Mouse (Mus musculus) liver, embryonic 16.5 days (tissue): ENCODE measurements at regions not wholly inside any gene's neighbourhood (a gene's known extent, or its start where the extent isn't known, plus 50 kb on each side); places are given as distances from the start of the nearest gene placed in this dataset.

Experiments used
- ATAC-seq: fragments of 200-750 bp; cut with Nextera tagmentation; 2 replicates; pipeline ENCODE4 v1.8.0; 2017; ENCODE audit warnings: low read depth, mild to moderate bottlenecking, moderate number of reproducible peaks, moderate library complexity
- H3K27ac ChIP-seq: fragments of 300-500 bp; sonication (generic); 2 replicates; pipeline ENCODE4 v1.5.1; 2014; ENCODE audit warnings: mild to moderate bottlenecking, low read length
- H3K27me3 ChIP-seq: fragments of 300-500 bp; sonication (generic); 2 replicates; pipeline ENCODE4 v1.6.1; 2014; ENCODE audit warnings: low read depth, low read length, mixed read lengths; ENCODE audit not compliant: control insufficient read depth, insufficient read depth
- H3K36me3 ChIP-seq: fragments of 300-500 bp; sonication (generic); 2 replicates; pipeline ENCODE4 v1.6.1; 2014; ENCODE audit warnings: mild to moderate bottlenecking; ENCODE audit not compliant: control insufficient read depth, insufficient read depth
- H3K4me1 ChIP-seq: fragments of 300-500 bp; sonication (generic); 2 replicates; pipeline ENCODE4 v1.6.1; 2014; ENCODE audit warnings: low read depth, low read length, mixed read lengths; ENCODE audit not compliant: control insufficient read depth
- H3K4me2 ChIP-seq: fragments of 300-500 bp; sonication (generic); 2 replicates; pipeline ENCODE4 v1.6.1; 2014; ENCODE audit warnings: low read depth, low read length, mixed read lengths
- H3K4me3 ChIP-seq: fragments of 300-500 bp; sonication (generic); 2 replicates; pipeline ENCODE4 v1.5.1; 2014; ENCODE audit warnings: low read depth, mild to moderate bottlenecking, low read length
- H3K9ac ChIP-seq: fragments of 300-500 bp; sonication (generic); 2 replicates; pipeline ENCODE4 v1.6.1; 2014; ENCODE audit warnings: low read depth, low read length
- H3K9me3 ChIP-seq: fragments of 300-500 bp; sonication (generic); replicated peaks from 2 replicates; pipeline ENCODE4 v1.6.1; 2016; ENCODE audit warnings: low read length; ENCODE audit not compliant: control insufficient read depth
- WGBS: fragments of 180-500 bp; shearing (Covaris S2); extraction: QIAGEN DNeasy Blood & Tissue Kit; methylation state at CpG from one replicate; pipeline ENCODE4 v1.1.7; 2014; ENCODE audit not compliant: insufficient replicate concordance; 5-methylcytosine and 5-hydroxymethylcytosine counted together

- H3K27ac ChIP-seq = no peak overlapping the region
- no peak overlapping the region for H3K9ac ChIP-seq
- H3K4me2 ChIP-seq = no peak overlapping the region
- H3K27me3 ChIP-seq = no peaks in the 10 kb centered on the region
- H3K36me3 ChIP-seq = no peaks in the 10 kb centered on the region
- WGBS = 66% methylated on average over 10 of the region's 10 CpGs
- no peak overlapping the region for H3K4me3 ChIP-seq
- ATAC-seq = no peak
- H3K4me1 ChIP-seq = no peaks in the 10 kb centered on the region
- no peaks in the 10 kb centered on the region for H3K9me3 ChIP-seq
These were observed 485.7 kb downstream of the Fat4 start for GRCm38 (mm10) chr3:39372426-39372950.

DNA sequence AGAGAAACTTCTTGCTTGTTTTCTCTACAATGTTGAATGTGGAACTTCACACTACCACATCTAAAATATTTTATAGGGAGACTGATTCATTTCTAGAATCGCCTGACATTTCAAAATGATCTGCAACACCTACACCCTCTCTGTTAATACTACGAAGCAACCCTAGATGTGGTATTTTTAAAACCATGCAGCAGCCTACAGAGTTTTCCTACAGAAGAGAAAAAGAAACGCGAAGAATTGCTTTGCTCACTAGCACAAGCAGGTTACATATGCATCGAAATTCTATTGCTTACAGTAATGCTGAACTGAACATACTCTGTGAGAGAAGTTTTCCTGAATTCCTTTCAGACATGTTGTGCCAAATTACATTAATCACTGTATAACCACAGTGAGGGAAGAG, 488.7 kb downstream of the Fat4 start:
- Histone ChIP-seq H3K4me1 (no peaks in the 10 kb centered on the region), H3K27ac (no peak overlapping the region), H3K4me3 (no peak overlapping the region), H3K27me3 (no peaks in the 10 kb centered on the region), H3K36me3 (no peaks in the 10 kb centered on the region), H3K9ac (no peak overlapping the region), H3K9me3 (no peaks in the 10 kb centered on the region), H3K4me2 (no peak overlapping the region)
- no peak for ATAC-seq
- 65% methylated on average over 5 of the region's 5 CpGs for WGBS

- ATAC-seq = no peak; the same call in 1 of the 2 replicates
- WGBS = 54% methylated on average over 1 of the region's 1 CpGs
These were observed 501.8 kb downstream of the Fat4 start for GRCm38 (mm10) chr3:39388491-39388890.

DNA sequence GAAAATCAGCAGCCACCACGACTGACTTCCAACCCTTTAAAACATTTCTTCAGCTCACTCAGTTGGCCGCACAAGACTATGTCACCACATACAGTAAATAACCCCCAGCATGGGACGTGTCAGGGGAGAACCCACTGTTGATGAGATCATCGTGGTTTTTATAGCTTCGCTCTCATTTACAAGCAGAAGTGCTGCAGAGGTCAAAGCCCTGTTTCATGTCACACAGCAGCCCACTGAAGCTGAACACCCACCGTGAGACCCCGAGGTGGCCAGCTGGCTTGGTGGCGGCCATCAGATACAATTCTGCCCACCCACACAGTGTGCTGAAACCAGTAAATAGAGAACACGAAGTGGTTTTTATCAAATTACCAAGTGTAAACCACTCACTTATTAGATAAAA, 503.7 kb downstream of the Fat4 start:
- no peaks in the 10 kb centered on the region for H3K9me3 ChIP-seq
- H3K4me2 ChIP-seq = no peak overlapping the region
- H3K4me3 ChIP-seq = no peak overlapping the region
- no peak for ATAC-seq
- H3K27me3 ChIP-seq = no peaks in the 10 kb centered on the region
- H3K36me3 ChIP-seq = no peaks in the 10 kb centered on the region
- 38% methylated on average over 9 of the region's 9 CpGs for WGBS
- no peak overlapping the region for H3K9ac ChIP-seq
- H3K27ac ChIP-seq = no peak overlapping the region
- no peaks in the 10 kb centered on the region for H3K4me1 ChIP-seq

More at GRCm38 (mm10) chr3:39388491-39388890, 501.8 kb downstream of the Fat4 start:
- Histone ChIP-seq H3K9me3 (no peaks in the 10 kb centered on the region), H3K27me3 (no peaks in the 10 kb centered on the region), H3K4me3 (no peak overlapping the region), H3K27ac (no peak overlapping the region), H3K4me2 (no peak overlapping the region), H3K36me3 (no peaks in the 10 kb centered on the region), H3K4me1 (no peaks in the 10 kb centered on the region), H3K9ac (no peak overlapping the region)

GRCm38 (mm10) chr3:39392053-39392452, 505.3 kb downstream of the Fat4 start:
- H3K4me3 ChIP-seq = no peak overlapping the region
- H3K27me3 ChIP-seq = no peaks in the 10 kb centered on the region
- H3K4me1 ChIP-seq = no peaks in the 10 kb centered on the region
- no peak for ATAC-seq
- H3K4me2 ChIP-seq = no peak overlapping the region
- H3K27ac ChIP-seq = no peak overlapping the region
- 43% methylated on average over 2 of the region's 2 CpGs for WGBS
- H3K9me3 ChIP-seq = no peaks in the 10 kb centered on the region
- no peak overlapping the region for H3K9ac ChIP-seq
- no peaks in the 10 kb centered on the region for H3K36me3 ChIP-seq

DNA sequence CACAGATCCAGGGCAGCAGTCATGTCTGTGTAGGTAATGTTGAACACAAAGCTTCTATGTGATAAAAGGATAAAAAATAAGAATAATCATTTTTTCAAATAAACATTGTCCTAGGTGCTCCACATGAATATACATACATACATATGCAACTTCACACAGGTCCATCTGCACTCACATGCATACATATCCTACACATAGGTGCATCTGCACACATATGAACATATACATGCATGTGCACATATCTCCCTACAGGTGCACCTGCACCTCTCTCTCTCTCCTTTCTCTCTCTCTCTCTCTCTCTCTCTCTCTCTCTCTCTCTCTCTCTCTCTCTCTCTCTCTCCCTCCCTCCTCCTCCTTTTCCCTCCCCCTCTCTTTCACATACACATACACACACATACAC, 509.9 kb downstream of the Fat4 start:
- no peak for ATAC-seq
- Histone ChIP-seq H3K4me1 (no peaks in the 10 kb centered on the region), H3K9ac (no peak overlapping the region), H3K4me2 (no peak overlapping the region), H3K36me3 (no peaks in the 10 kb centered on the region), H3K9me3 (no peaks in the 10 kb centered on the region), H3K27me3 (no peaks in the 10 kb centered on the region), H3K27ac (no peak overlapping the region), H3K4me3 (no peak overlapping the region)

DNA sequence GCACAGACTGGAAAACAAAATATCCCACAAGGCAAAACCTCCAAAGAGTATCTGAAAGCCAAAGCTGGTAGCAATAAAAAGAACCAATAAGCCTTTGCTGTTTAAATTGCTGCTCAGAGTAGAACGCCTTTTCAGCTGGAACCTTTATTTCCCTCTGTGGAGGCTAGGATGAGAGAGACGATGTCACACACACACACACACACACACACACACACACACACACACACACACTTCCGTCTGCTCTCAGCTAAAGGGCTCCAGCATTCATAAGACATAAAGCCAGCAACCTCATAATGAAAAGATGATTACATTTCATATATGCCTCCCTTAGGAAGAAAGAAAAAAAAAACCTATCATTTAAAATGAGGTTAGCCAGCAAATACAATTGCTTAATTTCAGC, 510.5 kb downstream of the Fat4 start:
- no peaks in the 10 kb centered on the region for H3K36me3 ChIP-seq
- 55% methylated on average over 3 of the region's 3 CpGs for WGBS
- no peak for ATAC-seq

DNA sequence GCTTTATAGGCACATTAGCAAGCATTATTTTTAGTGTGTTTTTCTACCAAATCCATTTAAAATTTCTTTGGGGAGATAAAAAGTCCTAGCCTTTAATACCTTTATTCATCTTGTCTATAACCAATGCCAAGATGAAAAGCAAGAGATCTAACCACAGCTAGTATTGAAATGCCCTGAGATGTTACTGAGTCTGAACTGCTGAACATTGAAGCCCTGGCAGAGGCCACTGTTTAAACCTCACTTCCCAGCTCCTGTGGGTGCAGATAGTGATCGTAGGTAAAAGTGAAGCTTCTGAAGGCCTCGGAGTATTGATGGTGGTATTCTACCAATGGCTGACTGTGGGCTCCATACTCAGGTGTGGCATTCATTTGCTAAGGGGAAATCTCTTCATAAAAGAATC, 510.9 kb downstream of the Fat4 start:
- no peak overlapping the region for H3K27ac ChIP-seq
- H3K4me2 ChIP-seq = no peak overlapping the region
- no peaks in the 10 kb centered on the region for H3K9me3 ChIP-seq
- WGBS = 72% methylated on average over 2 of the region's 2 CpGs
- H3K4me3 ChIP-seq = no peak overlapping the region
- H3K36me3 ChIP-seq = no peaks in the 10 kb centered on the region
- H3K9ac ChIP-seq = no peak overlapping the region
- no peak for ATAC-seq
- H3K27me3 ChIP-seq = no peaks in the 10 kb centered on the region
- no peaks in the 10 kb centered on the region for H3K4me1 ChIP-seq

More for the DNA sequence above, 510.5 kb downstream of the Fat4 start:
- Histone ChIP-seq H3K4me2 (no peak overlapping the region), H3K4me3 (no peak overlapping the region), H3K27ac (no peak overlapping the region), H3K9ac (no peak overlapping the region), H3K9me3 (no peaks in the 10 kb centered on the region), H3K27me3 (no peaks in the 10 kb centered on the region), H3K4me1 (no peaks in the 10 kb centered on the region)

DNA sequence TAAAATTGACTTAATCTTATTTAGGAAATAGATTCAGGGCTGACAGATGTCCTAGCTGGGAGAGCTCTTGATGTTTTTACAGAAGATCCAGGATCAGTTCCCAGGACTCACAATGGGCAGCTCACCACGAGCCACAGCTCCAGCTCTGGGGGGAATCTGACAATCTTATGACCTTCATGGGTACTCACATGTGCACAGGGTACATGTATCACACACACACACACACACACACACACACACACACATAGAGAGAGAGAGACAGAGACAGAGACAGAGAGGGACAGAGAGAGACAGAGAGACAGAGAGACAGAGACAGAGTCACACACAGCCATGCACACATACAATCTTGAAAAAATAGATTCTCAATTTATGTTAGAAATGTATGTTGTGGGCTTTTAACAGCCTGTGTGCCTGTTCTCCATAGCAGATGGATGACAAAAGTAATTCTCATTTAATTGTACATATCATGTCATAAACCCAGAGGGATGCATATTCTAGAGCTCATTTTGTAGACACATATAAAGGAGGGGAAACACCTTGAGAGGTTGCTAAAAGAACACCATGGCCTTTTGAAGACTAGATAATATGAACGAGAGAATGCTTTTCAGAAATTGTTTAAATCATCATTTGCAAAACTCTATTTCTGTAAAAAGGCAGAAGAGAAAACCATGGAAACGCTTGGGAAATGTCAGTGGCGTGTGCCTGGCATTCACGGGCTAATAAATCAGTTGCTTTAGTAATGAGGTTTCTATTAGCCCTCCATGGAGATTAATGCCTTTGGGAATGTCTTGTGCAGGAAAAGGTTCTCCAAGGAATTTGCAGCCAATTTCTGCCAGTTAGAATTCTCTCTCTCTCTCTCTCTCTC, 538.3 kb downstream of the Fat4 start:
- Histone ChIP-seq H3K4me3 (no peak overlapping the region), H3K4me1 (no peaks in the 10 kb centered on the region), H3K36me3 (no peaks in the 10 kb centered on the region), H3K9ac (no peak overlapping the region), H3K27me3 (no peaks in the 10 kb centered on the region), H3K27ac (no peak overlapping the region), H3K4me2 (no peak overlapping the region), H3K9me3 (no peaks in the 10 kb centered on the region)
- no peak for ATAC-seq
- 61% methylated on average over 5 of the region's 5 CpGs for WGBS
